ENCODE assay signal across 21 mouse cellular contexts in genomic region chr7:109700213-109700612, GRCm38 (mm10). TPM values are rescaled to one million over a fixed set of nuclear protein-coding genes. Genes with fewer than 3 reads are reported as not detected.
DNase-seq lines count a peak whose midpoint lies in the region; ATAC-seq and TF ChIP-seq lines count a peak whose summit lies in the region.
"Had no signal": no experiment of that assay in that cellular context is flagged by ENCODE, and none has a peak within 500 bp of the region (broad histone marks: within the 10 kb centered on the region; RNA-seq: fewer than 3 reads in every experiment).

No protein-coding gene starts in this region.

- no peak overlapping the region for H3K27ac ChIP-seq in forebrain, postnatal 0 days (ENCODE audit: low read depth, low read length)
- no peak overlapping the region for H3K27ac ChIP-seq in forebrain, embryonic 13.5 days
- no peak overlapping the region for H3K27ac ChIP-seq in liver, embryonic 12.5 days
- H3K27ac ChIP-seq in hindbrain, embryonic 14.5 days: no peak overlapping the region
- H3K27ac ChIP-seq: forebrain, embryonic 12.5 days; heart, embryonic 10.5 days; limb, embryonic 15.5 days had no signal

- no peak overlapping the region for H3K9ac ChIP-seq in forebrain, postnatal 0 days
- no peak overlapping the region for H3K9ac ChIP-seq in forebrain, embryonic 13.5 days
- H3K9ac ChIP-seq in liver, embryonic 12.5 days: no peak overlapping the region
- no peak overlapping the region for H3K9ac ChIP-seq in hindbrain, embryonic 14.5 days
- H3K9ac ChIP-seq: forebrain, embryonic 12.5 days; limb, embryonic 15.5 days had no signal

- H3K9me3 ChIP-seq in forebrain, postnatal 0 days (ENCODE audit: low read length): no peaks in the 10 kb centered on the region
- H3K9me3 ChIP-seq in forebrain, embryonic 13.5 days (replicated peaks): no peaks in the 10 kb centered on the region
- H3K9me3 ChIP-seq in liver, embryonic 12.5 days (replicated peaks): no peaks in the 10 kb centered on the region
- no peaks in the 10 kb centered on the region for H3K9me3 ChIP-seq in E14TG2a.4 (ENCODE audit: low read length)
- H3K9me3 ChIP-seq in hindbrain, embryonic 14.5 days (ENCODE audit: control insufficient read depth, low read length): no peaks in the 10 kb centered on the region
- H3K9me3 ChIP-seq: forebrain, embryonic 12.5 days; heart, embryonic 10.5 days; limb, embryonic 15.5 days had no signal

- peak; percentile 32; the same call in 1 of the 2 replicates for TF ChIP-seq CTCF in forebrain, postnatal 0 days (IDR thresholded peaks at IDR 0.05; ENCODE audit: low read depth)
- TF ChIP-seq CTCF in E14TG2a.4 (conservative IDR thresholded peaks at IDR 0.05; ENCODE audit: low read length): peak; percentile 70

- H3K36me3 ChIP-seq in forebrain, postnatal 0 days (ENCODE audit: insufficient read depth): no peaks in the 10 kb centered on the region
- no peaks in the 10 kb centered on the region for H3K36me3 ChIP-seq in forebrain, embryonic 13.5 days (ENCODE audit: poor library complexity, severe bottlenecking)
- H3K36me3 ChIP-seq in liver, embryonic 12.5 days: no peaks in the 10 kb centered on the region
- H3K36me3 ChIP-seq in E14TG2a.4 (ENCODE audit: insufficient read depth, low read length): peaks cover 1% of the 10 kb centered on the region; the same call in 1 of the 2 replicates
- H3K36me3 ChIP-seq in hindbrain, embryonic 14.5 days (replicated peaks; ENCODE audit: control insufficient read depth, insufficient read depth): no peaks in the 10 kb centered on the region
- H3K36me3 ChIP-seq: forebrain, embryonic 12.5 days; heart, embryonic 10.5 days; limb, embryonic 15.5 days had no signal

- no peak for ATAC-seq in forebrain, postnatal 0 days
- ATAC-seq in forebrain, embryonic 13.5 days: no peak
- no peak for ATAC-seq in liver, embryonic 12.5 days
- no peak for ATAC-seq in hindbrain, embryonic 14.5 days (ENCODE audit: low FRiP score)
- ATAC-seq: intestine, embryonic 16.5 days had no signal

- H3K4me2 ChIP-seq in forebrain, postnatal 0 days (ENCODE audit: low read depth): no peak overlapping the region
- no peak overlapping the region for H3K4me2 ChIP-seq in forebrain, embryonic 13.5 days
- no peak overlapping the region for H3K4me2 ChIP-seq in liver, embryonic 12.5 days
- no peak overlapping the region for H3K4me2 ChIP-seq in hindbrain, embryonic 14.5 days (replicated peaks)
- H3K4me2 ChIP-seq: forebrain, embryonic 12.5 days; limb, embryonic 15.5 days; midbrain, embryonic 11.5 days had no signal

- DNase-seq in forebrain, postnatal 0 days: no peak
- DNase-seq in liver (peak; percentile 36), ZHBTc4 (ENCODE audit: low read depth, low spot score) (peak; percentile 86)
- no peak for DNase-seq in cerebellum, adult 11 months
- no peak for DNase-seq in hindbrain, embryonic 14.5 days (ENCODE audit: low spot score)
- DNase-seq: heart, postnatal 4 days; kidney, postnatal 4 days; lung, postnatal 36 days had no signal

- no peaks in the 10 kb centered on the region for H3K4me1 ChIP-seq in forebrain, postnatal 0 days (ENCODE audit: insufficient read depth)
- H3K4me1 ChIP-seq in forebrain, embryonic 13.5 days: peaks cover 9% of the 10 kb centered on the region; the same call in 1 of the 2 replicates
- H3K4me1 ChIP-seq in liver, embryonic 12.5 days: peaks cover 30% of the 10 kb centered on the region
- peaks cover 73% of the 10 kb centered on the region for H3K4me1 ChIP-seq in E14TG2a.4 (replicated peaks; ENCODE audit: low read depth, low read length)
- no peaks in the 10 kb centered on the region; the same call in 1 of the 2 replicates for H3K4me1 ChIP-seq in hindbrain, embryonic 14.5 days (replicated peaks; ENCODE audit: control insufficient read depth, insufficient read depth, low read length)

- H3K4me3 ChIP-seq in forebrain, postnatal 0 days (ENCODE audit: low read depth, low read length): no peak overlapping the region
- H3K4me3 ChIP-seq in forebrain, embryonic 13.5 days: no peak overlapping the region
- no peak overlapping the region for H3K4me3 ChIP-seq in liver, embryonic 12.5 days
- no peak overlapping the region for H3K4me3 ChIP-seq in E14TG2a.4 (replicated peaks; ENCODE audit: low read length)
- H3K4me3 ChIP-seq in hindbrain, embryonic 14.5 days (replicated peaks; ENCODE audit: low read length): no peak overlapping the region
- H3K4me3 ChIP-seq: forebrain, embryonic 12.5 days; heart, embryonic 10.5 days; limb, embryonic 15.5 days had no signal

- no peaks in the 10 kb centered on the region for H3K27me3 ChIP-seq in forebrain, postnatal 0 days (ENCODE audit: insufficient read depth, low read length)
- no peaks in the 10 kb centered on the region for H3K27me3 ChIP-seq in forebrain, embryonic 13.5 days
- no peaks in the 10 kb centered on the region for H3K27me3 ChIP-seq in liver, embryonic 12.5 days (replicated peaks)
- H3K27me3 ChIP-seq in E14TG2a.4 (ENCODE audit: insufficient read depth, low read length): no peaks in the 10 kb centered on the region
- H3K27me3 ChIP-seq in hindbrain, embryonic 14.5 days (ENCODE audit: control insufficient read depth, insufficient read depth, low read length): no peaks in the 10 kb centered on the region
- H3K27me3 ChIP-seq: limb, embryonic 15.5 days had no signal

RNA-seq across cellular contexts. Expression of gene St5, which starts 3.2 kb away (rescaled TPM):
- 8.5 and 18.0 TPM in 2 replicates for total RNA-seq in forebrain, postnatal 0 days (2014; rRNA removed)
- 11.6 and 12.3 TPM in 2 replicates for polyA plus RNA-seq in forebrain, postnatal 0 days (2015; fragmentation: Nextera tagmentation; extraction: Ambion mirVana)
- polyA plus RNA-seq in forebrain, embryonic 13.5 days (2015; fragmentation: Nextera tagmentation; extraction: Ambion mirVana): 12.0 and 13.0 TPM in 2 replicates
- polyA plus RNA-seq in liver, embryonic 12.5 days (2016; fragmentation: Nextera tagmentation; extraction: Ambion mirVana): 25.1 and 25.3 TPM in 2 replicates
- polyA plus RNA-seq in hindbrain, embryonic 14.5 days (2014; fragmentation: Nextera tagmentation; extraction: Ambion mirVana): 23.4 and 24.0 TPM in 2 replicates

RNA-seq across cellular contexts. Expression of gene Akip1, which starts 3.3 kb away (rescaled TPM):
- 7.8 and 15.5 TPM in 2 replicates for total RNA-seq in forebrain, postnatal 0 days (2014; rRNA removed)
- polyA plus RNA-seq in forebrain, postnatal 0 days (2015; fragmentation: Nextera tagmentation; extraction: Ambion mirVana): 14.3 and 17.5 TPM in 2 replicates
- 17.0 and 18.1 TPM in 2 replicates for polyA plus RNA-seq in forebrain, embryonic 13.5 days (2015; fragmentation: Nextera tagmentation; extraction: Ambion mirVana)
- polyA plus RNA-seq in liver, embryonic 12.5 days (2016; fragmentation: Nextera tagmentation; extraction: Ambion mirVana): 47.9 and 50.2 TPM in 2 replicates
- polyA plus RNA-seq in hindbrain, embryonic 14.5 days (2014; fragmentation: Nextera tagmentation; extraction: Ambion mirVana): 12.7 and 13.0 TPM in 2 replicates

RNA-seq across cellular contexts. Expression of gene BC051019, which starts 23.4 kb away (rescaled TPM):
- 0.33 and 0.46 TPM in 2 replicates for total RNA-seq in forebrain, postnatal 0 days (2014; rRNA removed)
- polyA plus RNA-seq in forebrain, postnatal 0 days (2015; fragmentation: Nextera tagmentation; extraction: Ambion mirVana): 1.1 and 1.4 TPM in 2 replicates
- 0.31 and 0.37 TPM in 2 replicates for polyA plus RNA-seq in forebrain, embryonic 13.5 days (2015; fragmentation: Nextera tagmentation; extraction: Ambion mirVana)
- 0.13 and 0.25 TPM in 2 replicates for polyA plus RNA-seq in liver, embryonic 12.5 days (2016; fragmentation: Nextera tagmentation; extraction: Ambion mirVana)
- polyA plus RNA-seq in hindbrain, embryonic 14.5 days (2014; fragmentation: Nextera tagmentation; extraction: Ambion mirVana): 0.70 TPM in 1 of 2 replicates, not detected in the other
- total RNA-seq: adrenal gland, postnatal 4 days; common myeloid progenitor, adult 5-6 weeks; gastrocnemius, adult 8-10 months; heart, postnatal 4 days; left cerebral cortex, adult 18-20 months had no signal
- polyA plus RNA-seq: forebrain, embryonic 12.5 days; heart, embryonic 10.5 days; intestine, embryonic 16.5 days; limb, embryonic 15.5 days; midbrain, embryonic 11.5 days had no signal

RNA-seq across cellular contexts. Expression of gene Ascl3, which starts 31.3 kb away (rescaled TPM):
- not detected in 2 replicates for total RNA-seq in forebrain, postnatal 0 days (2014; rRNA removed)
- 0.29 TPM in 1 of 2 replicates, not detected in the other for polyA plus RNA-seq in forebrain, postnatal 0 days (2015; fragmentation: Nextera tagmentation; extraction: Ambion mirVana)
- not detected in 2 replicates for polyA plus RNA-seq in forebrain, embryonic 13.5 days (2015; fragmentation: Nextera tagmentation; extraction: Ambion mirVana)
- not detected in 2 replicates for polyA plus RNA-seq in liver, embryonic 12.5 days (2016; fragmentation: Nextera tagmentation; extraction: Ambion mirVana)
- polyA plus RNA-seq in hindbrain, embryonic 14.5 days (2014; fragmentation: Nextera tagmentation; extraction: Ambion mirVana): not detected in 2 replicates
- total RNA-seq: adrenal gland, postnatal 4 days; common myeloid progenitor, adult 5-6 weeks; gastrocnemius, adult 8-10 months; heart, postnatal 4 days; left cerebral cortex, adult 18-20 months had no signal
- polyA plus RNA-seq: embryonic facial prominence, embryonic 14.5 days; forebrain, embryonic 12.5 days; heart, embryonic 10.5 days; limb, embryonic 15.5 days had no signal

RNA-seq across cellular contexts. Expression of gene Tmem9b, which starts 52.5 kb away (rescaled TPM):
- 109 and 139 TPM in 2 replicates for total RNA-seq in forebrain, postnatal 0 days (2014; rRNA removed)
- polyA plus RNA-seq in forebrain, postnatal 0 days (2015; fragmentation: Nextera tagmentation; extraction: Ambion mirVana): 157 and 178 TPM in 2 replicates
- 62.8 and 67.0 TPM in 2 replicates for polyA plus RNA-seq in forebrain, embryonic 13.5 days (2015; fragmentation: Nextera tagmentation; extraction: Ambion mirVana)
- polyA plus RNA-seq in liver, embryonic 12.5 days (2016; fragmentation: Nextera tagmentation; extraction: Ambion mirVana): 38.8 and 39.6 TPM in 2 replicates
- 149 TPM in 2 replicates for polyA plus RNA-seq in hindbrain, embryonic 14.5 days (2014; fragmentation: Nextera tagmentation; extraction: Ambion mirVana)

Comparison
In these comparisons a context has a peak if more than half of its experiments do, and no peak if none do; other contexts are left out.
1. DNase-seq: peak in liver (single experiment) and ZHBTc4 (single experiment); none in forebrain, postnatal 0 days (single experiment), cerebellum, adult 11 months (single experiment) and hindbrain, embryonic 14.5 days (single experiment).